Mouse (Mus musculus): Measurements from ENCODE around the gene Begain. TPM values are rescaled to one million over a fixed set of nuclear protein-coding genes. Genes with fewer than 3 reads are reported as not detected.

The Begain gene
- 3.3 and 4.2 TPM in 2 replicates for polyA plus RNA-seq (2015; fragmentation: Nextera tagmentation; extraction: Ambion mirVana)

DNA sequence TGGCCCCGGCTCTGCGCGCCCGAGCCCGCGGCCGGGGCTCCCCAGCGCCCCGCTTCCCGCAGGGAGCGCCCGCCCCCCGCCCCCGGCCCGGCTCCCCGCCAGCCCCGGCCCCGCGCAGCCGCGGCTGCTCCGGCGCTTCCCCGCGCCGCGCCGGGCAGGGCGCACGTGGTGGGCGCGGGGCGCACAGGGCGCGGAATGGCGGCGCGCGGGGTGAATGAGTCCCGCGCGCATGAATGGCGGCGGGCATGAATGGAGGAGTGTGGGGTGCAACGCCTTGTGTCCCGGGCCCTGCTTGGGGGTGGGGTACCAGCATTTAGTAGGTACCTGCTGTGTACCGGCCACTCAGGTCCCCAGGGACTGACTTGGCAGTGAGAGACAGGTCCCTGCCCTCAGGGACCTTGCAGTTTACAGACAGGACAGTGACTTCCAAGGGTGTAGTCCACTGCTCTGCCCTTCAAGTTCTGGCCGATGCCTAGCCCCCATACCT, at the start of gene Begain:
TSS of gene Begain (minus strand) at position 51 of the 487 bp plus-strand sequence.
- Histone ChIP-seq H3K4me2 (ENCODE audit: low read depth, low read length) (peak within 1 kb of the TSS; percentile 96), H3K36me3 (ENCODE audit: control insufficient read depth, insufficient read depth, low read length) (no peaks in the 10 kb centered on the region), H3K9me3 (ENCODE audit: control insufficient read depth, low read length) (no peaks in the 10 kb centered on the region), H3K4me1 (ENCODE audit: control insufficient read depth, insufficient read depth, low read length) (peaks cover 6% of the 10 kb centered on the region), H3K4me3 (ENCODE audit: low read length) (peak within 1 kb of the TSS; percentile 68), H3K9ac (ENCODE audit: low read depth, low read length) (peak within 1 kb of the TSS; percentile 87), H3K27me3 (replicated peaks; ENCODE audit: control insufficient read depth, insufficient read depth, low read length) (peaks cover 3% of the 10 kb centered on the region), H3K27ac (ENCODE audit: low read length) (no peak within 1 kb of the TSS)
- 2% methylated on average over 36 of the region's 48 CpGs for WGBS
- peak; percentile 65 for ATAC-seq

DNA sequence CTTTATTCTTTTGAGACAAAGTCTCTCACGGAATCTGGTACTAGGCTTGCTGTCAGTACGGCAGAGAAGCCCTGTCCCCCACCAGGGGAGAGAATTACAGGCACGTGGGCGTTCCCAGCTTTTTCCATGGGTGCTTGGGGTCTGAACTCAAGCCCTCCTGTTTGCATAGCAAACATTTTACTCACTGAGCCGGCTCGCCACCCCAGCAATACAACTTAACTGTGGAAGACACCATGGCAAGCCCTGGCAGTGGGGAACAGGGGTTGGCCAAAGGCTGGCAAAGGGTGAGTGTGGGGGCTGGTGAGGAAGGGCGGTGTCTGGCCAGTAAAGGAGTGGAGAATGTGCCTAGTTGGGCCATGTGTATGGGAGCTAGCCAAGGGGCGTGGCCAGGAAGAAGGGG, 47.7 kb upstream of the Begain start:
- Histone ChIP-seq H3K4me3 (ENCODE audit: low read length) (no peak overlapping the region), H3K9ac (ENCODE audit: low read depth, low read length) (no peak overlapping the region), H3K4me2 (ENCODE audit: low read depth, low read length) (no peak overlapping the region), H3K27ac (ENCODE audit: low read length) (no peak overlapping the region), H3K4me1 (ENCODE audit: control insufficient read depth, insufficient read depth, low read length) (0 out of 2 replicates have a peak, but pooled peaks cover 2% of the 10 kb centered on the region), H3K9me3 (ENCODE audit: control insufficient read depth, low read length) (no peaks in the 10 kb centered on the region), H3K27me3 (replicated peaks; ENCODE audit: control insufficient read depth, insufficient read depth, low read length) (no peaks in the 10 kb centered on the region), H3K36me3 (ENCODE audit: control insufficient read depth, insufficient read depth, low read length) (no peaks in the 10 kb centered on the region)
- 55% methylated on average over 8 of the region's 8 CpGs for WGBS
- no peak for ATAC-seq

DNA sequence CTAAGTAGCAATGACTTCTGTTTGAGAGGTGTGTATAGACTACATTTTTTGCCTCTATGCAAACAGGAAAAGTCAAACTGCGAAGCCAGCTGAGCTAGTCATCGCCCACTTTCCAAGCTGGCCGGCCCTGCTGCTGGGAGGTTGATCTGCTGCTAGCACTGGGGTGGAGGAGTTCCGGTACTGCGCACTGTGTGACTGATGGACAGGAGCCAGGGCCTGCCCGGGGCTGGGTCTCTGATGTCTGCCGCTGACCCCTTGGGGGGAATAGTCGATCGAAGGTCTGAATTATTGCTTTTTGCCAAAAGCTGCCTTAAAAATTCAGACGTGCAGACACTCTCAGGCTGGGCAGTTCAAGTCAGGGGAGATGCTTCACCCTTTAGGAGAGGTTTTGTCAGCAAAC, 47.1 kb upstream of the Begain start:
- Histone ChIP-seq H3K27me3 (replicated peaks; ENCODE audit: control insufficient read depth, insufficient read depth, low read length) (no peaks in the 10 kb centered on the region), H3K9ac (ENCODE audit: low read depth, low read length) (no peak overlapping the region), H3K4me3 (ENCODE audit: low read length) (no peak overlapping the region), H3K36me3 (ENCODE audit: control insufficient read depth, insufficient read depth, low read length) (no peaks in the 10 kb centered on the region), H3K27ac (ENCODE audit: low read length) (no peak overlapping the region), H3K9me3 (ENCODE audit: control insufficient read depth, low read length) (no peaks in the 10 kb centered on the region), H3K4me1 (ENCODE audit: control insufficient read depth, insufficient read depth, low read length) (0 out of 2 replicates have a peak, but pooled peaks cover 2% of the 10 kb centered on the region), H3K4me2 (ENCODE audit: low read depth, low read length) (no peak overlapping the region)
- no peak for ATAC-seq
- 59% methylated on average over 10 of the region's 10 CpGs for WGBS

DNA sequence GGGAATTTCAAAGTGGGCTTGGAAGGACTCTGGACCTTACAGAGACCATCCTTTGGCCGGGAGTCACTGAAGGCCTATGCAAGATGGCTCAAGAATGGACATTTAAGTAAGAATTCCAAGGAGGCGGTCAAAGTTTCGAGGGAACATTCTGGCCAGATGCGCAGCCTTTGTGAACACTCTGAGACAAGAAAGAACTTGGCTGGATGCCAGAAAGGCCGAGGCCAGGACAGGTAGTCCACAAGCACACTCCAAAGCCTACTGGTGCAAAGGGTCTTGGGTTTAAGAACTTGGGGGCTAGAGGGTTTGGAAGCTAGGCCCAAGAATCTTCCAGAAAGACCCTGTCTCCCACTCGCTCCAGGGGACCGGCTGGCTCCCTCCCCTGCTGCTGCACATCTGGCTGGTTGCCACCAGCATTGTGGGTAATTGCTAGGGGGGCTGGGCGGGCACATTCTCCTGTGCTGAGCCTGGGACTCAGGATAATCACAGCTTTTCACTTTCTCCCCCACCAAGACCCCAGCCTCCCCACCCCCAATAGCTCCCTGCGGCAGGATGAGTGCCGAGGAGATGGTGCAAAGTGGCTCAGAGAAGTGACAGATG, 45.1 kb upstream of the Begain start:
- H3K27ac ChIP-seq (ENCODE audit: low read length) = no peak overlapping the region
- 54% methylated on average over 10 of the region's 10 CpGs for WGBS
- no peak overlapping the region for H3K4me3 ChIP-seq (ENCODE audit: low read length)
- H3K27me3 ChIP-seq (replicated peaks; ENCODE audit: control insufficient read depth, insufficient read depth, low read length) = no peaks in the 10 kb centered on the region
- ATAC-seq = no peak
- H3K9ac ChIP-seq (ENCODE audit: low read depth, low read length) = no peak overlapping the region
- no peak overlapping the region for H3K4me2 ChIP-seq (ENCODE audit: low read depth, low read length)
- no peaks in the 10 kb centered on the region for H3K9me3 ChIP-seq (ENCODE audit: control insufficient read depth, low read length)
- 0 out of 2 replicates have a peak, but pooled peaks cover 2% of the 10 kb centered on the region for H3K4me1 ChIP-seq (ENCODE audit: control insufficient read depth, insufficient read depth, low read length)
- H3K36me3 ChIP-seq (ENCODE audit: control insufficient read depth, insufficient read depth, low read length) = no peaks in the 10 kb centered on the region

DNA sequence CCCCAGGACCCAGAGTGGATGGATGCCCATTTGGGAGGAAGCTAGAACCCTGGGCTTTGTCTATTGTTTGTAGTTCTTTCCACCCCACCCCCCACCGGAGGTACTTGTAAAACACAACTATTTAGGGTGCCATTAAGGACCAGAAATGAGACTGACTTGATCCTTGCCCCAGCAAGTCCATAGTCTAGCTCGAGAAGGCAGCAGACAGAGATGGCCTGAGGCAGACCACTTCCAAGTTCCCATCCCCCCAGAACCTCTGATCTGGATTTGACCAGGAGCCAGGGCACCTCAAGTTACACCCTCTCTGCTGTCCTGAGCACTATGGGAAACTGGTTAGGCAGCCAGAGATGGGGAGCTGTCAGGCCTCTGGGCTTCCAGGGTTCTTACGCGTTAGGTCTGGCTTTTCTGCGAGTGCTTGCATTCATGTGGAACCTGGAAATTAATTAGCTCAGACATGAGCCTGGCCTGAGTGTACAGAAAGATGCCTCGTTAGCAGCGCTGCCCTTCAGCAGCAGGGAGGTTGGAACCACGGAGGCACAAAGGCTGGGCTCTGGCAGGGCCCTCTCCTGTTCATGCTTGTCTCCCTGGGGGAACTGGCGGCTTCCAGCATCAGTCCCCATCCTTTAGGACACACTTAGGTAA, 44.5 kb upstream of the Begain start:
- Histone ChIP-seq H3K27ac (ENCODE audit: low read length) (no peak overlapping the region), H3K4me1 (ENCODE audit: control insufficient read depth, insufficient read depth, low read length) (0 out of 2 replicates have a peak, but pooled peaks cover 2% of the 10 kb centered on the region), H3K4me3 (ENCODE audit: low read length) (no peak overlapping the region), H3K36me3 (ENCODE audit: control insufficient read depth, insufficient read depth, low read length) (no peaks in the 10 kb centered on the region), H3K9ac (ENCODE audit: low read depth, low read length) (no peak overlapping the region), H3K9me3 (ENCODE audit: control insufficient read depth, low read length) (no peaks in the 10 kb centered on the region), H3K27me3 (replicated peaks; ENCODE audit: control insufficient read depth, insufficient read depth, low read length) (no peaks in the 10 kb centered on the region), H3K4me2 (ENCODE audit: low read depth, low read length) (no peak overlapping the region)
- 60% methylated on average over 9 of the region's 9 CpGs for WGBS
- no peak for ATAC-seq

DNA sequence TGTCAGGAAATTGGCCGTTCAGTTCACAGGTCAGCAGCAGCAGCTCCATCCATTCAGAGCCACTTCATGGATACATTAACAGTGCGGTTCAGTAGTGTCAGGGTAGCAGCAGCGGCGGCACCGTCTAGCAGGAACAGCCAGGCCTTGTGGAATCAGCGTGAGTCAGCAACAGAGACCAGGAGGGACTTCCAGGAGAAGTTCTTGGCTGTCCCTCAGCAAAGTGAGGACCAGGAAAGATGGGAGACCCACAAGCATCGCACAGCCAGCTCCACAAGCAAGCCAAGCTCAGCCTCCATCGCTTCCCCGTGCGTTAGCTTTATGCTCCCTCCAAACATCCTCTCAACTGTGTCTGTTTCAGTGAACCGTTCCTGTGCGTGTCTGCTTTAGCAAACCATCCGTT, 40.9 kb upstream of the Begain start:
- Histone ChIP-seq H3K4me2 (ENCODE audit: low read depth, low read length) (no peak overlapping the region), H3K36me3 (ENCODE audit: control insufficient read depth, insufficient read depth, low read length) (no peaks in the 10 kb centered on the region), H3K9ac (ENCODE audit: low read depth, low read length) (no peak overlapping the region), H3K27ac (ENCODE audit: low read length) (no peak overlapping the region), H3K27me3 (replicated peaks; ENCODE audit: control insufficient read depth, insufficient read depth, low read length) (no peaks in the 10 kb centered on the region), H3K4me1 (ENCODE audit: control insufficient read depth, insufficient read depth, low read length) (no peaks in the 10 kb centered on the region), H3K4me3 (ENCODE audit: low read length) (no peak overlapping the region), H3K9me3 (ENCODE audit: control insufficient read depth, low read length) (no peaks in the 10 kb centered on the region)
- no peak for ATAC-seq
- 80% methylated on average over 13 of the region's 13 CpGs for WGBS

DNA sequence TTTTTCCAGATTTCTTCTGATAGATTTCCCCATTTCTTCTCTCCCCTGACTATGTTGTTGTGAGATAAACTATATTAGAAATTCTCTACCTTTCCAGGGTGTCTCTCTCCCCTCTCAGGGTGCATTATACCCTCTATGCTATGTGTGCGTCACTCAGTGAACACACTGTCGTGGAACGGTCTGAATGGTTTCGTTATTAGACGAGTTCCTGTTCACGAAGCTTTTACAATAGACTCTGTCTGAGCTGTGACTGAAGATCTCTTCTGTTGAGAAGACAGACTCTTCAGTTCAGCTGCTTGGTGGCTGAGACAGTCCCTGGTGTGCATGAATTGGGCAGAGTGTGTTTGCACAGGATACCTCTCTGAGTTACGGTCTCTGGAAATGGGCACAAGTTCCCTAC, 32.4 kb upstream of the Begain start:
- 89% methylated on average over 7 of the region's 7 CpGs for WGBS
- no peak overlapping the region for H3K4me3 ChIP-seq (ENCODE audit: low read length)
- no peak overlapping the region for H3K9ac ChIP-seq (ENCODE audit: low read depth, low read length)
- H3K27me3 ChIP-seq (replicated peaks; ENCODE audit: control insufficient read depth, insufficient read depth, low read length) = no peaks in the 10 kb centered on the region
- no peaks in the 10 kb centered on the region for H3K4me1 ChIP-seq (ENCODE audit: control insufficient read depth, insufficient read depth, low read length)
- no peaks in the 10 kb centered on the region for H3K9me3 ChIP-seq (ENCODE audit: control insufficient read depth, low read length)
- no peak overlapping the region for H3K27ac ChIP-seq (ENCODE audit: low read length)
- H3K4me2 ChIP-seq (ENCODE audit: low read depth, low read length) = no peak overlapping the region
- ATAC-seq = no peak
- H3K36me3 ChIP-seq (ENCODE audit: control insufficient read depth, insufficient read depth, low read length) = no peaks in the 10 kb centered on the region

DNA sequence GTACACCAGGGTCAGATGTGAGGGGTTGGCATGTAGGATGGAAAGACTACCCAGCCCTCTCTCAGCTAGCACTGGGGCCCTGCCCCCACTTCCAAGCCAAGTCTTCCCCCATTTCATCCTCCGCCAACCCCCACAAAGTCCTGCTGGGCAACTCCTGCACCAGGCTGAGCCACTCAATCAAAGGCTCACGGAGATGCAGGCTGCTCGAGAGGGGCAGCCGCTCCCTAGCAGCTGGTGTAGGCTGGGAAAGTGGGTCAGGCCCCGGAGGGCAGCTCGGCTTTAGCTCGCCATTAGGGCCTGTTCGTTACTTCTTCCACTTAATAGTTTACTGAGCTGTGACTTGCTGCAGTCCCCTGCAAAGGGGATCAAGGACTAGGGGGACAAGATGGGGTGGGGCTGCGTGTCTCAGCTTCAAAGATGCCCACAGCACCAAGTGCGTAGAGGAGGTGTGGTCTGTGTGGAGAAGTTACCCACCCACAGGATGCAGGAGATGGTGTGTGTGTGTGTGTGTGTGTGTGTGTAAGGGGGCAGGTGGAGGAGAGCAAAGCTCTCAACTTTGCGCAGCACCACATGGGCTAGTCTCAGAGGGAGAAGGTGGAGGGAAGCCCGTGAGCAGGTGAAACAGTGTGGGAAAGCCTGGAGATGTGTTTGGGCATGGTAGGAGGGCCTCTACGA, 22.6 kb upstream of the Begain start:
- Histone ChIP-seq H3K9me3 (ENCODE audit: control insufficient read depth, low read length) (no peaks in the 10 kb centered on the region), H3K27me3 (replicated peaks; ENCODE audit: control insufficient read depth, insufficient read depth, low read length) (no peaks in the 10 kb centered on the region), H3K27ac (ENCODE audit: low read length) (no peak overlapping the region), H3K36me3 (ENCODE audit: control insufficient read depth, insufficient read depth, low read length) (no peaks in the 10 kb centered on the region), H3K4me1 (ENCODE audit: control insufficient read depth, insufficient read depth, low read length) (no peaks in the 10 kb centered on the region), H3K9ac (ENCODE audit: low read depth, low read length) (no peak overlapping the region), H3K4me2 (ENCODE audit: low read depth, low read length) (no peak overlapping the region), H3K4me3 (ENCODE audit: low read length) (no peak overlapping the region)
- WGBS = 70% methylated on average over 13 of the region's 13 CpGs
- no peak for ATAC-seq

DNA sequence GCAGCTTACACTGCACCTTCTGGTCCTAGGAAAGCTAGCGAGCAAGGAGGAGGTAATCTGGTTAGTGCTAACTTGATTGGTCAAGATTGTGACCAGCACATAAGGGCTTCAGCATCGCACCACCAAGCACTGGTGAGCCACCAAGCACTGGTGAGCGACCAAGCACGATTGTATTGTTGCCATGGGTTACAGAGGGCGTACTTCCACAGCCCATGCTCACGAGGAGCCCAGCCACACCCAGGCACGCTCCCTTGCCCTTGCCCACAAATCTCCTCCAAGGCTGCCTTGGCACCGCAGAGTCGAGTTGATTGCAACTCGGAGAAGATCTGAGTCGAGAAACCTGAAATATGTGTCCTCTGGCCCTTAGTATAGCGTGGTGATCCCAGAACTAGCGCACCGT, 22.0 kb upstream of the Begain start:
- Histone ChIP-seq H3K9me3 (ENCODE audit: control insufficient read depth, low read length) (no peaks in the 10 kb centered on the region), H3K9ac (ENCODE audit: low read depth, low read length) (no peak overlapping the region), H3K4me3 (ENCODE audit: low read length) (no peak overlapping the region), H3K4me1 (ENCODE audit: control insufficient read depth, insufficient read depth, low read length) (no peaks in the 10 kb centered on the region), H3K27ac (ENCODE audit: low read length) (no peak overlapping the region), H3K4me2 (ENCODE audit: low read depth, low read length) (no peak overlapping the region), H3K27me3 (replicated peaks; ENCODE audit: control insufficient read depth, insufficient read depth, low read length) (no peaks in the 10 kb centered on the region), H3K36me3 (ENCODE audit: control insufficient read depth, insufficient read depth, low read length) (no peaks in the 10 kb centered on the region)
- no peak for ATAC-seq
- WGBS = 88% methylated on average over 14 of the region's 14 CpGs

All from intestine, embryonic 16.5 days (tissue).